Mouse (Mus musculus) embryo, embryonic 11.5 days (tissue): ENCODE measurements around the gene Prss40.

Experiments
- DNase-seq: peaks from one replicate; pipeline ENCODE4 v3.0.0-alpha.2; 2012; ENCODE audit warnings: low read depth, low spot score

The Prss40 gene

DNA sequence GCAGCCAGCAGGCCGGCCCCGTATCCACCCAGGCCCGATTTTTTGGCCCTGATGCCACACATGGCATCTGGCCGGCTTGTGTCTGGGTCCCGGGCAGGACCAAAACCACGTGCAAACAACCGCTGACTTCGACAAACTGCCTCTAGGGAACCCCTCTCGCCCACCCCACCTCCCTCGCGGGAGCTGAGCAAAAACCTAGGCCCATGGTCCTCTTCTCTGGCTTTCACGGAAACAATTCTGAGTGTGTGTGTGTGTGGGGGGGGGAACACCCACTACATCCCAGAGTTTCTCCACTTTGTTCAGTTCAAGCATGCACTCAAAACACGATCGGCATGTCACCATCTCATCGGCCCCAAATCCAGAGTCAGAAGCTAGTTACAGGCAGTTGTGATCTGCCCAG, at the start of gene Prss40:
Gene Prss40 (minus strand): TSS at position 101 of the 400 bp plus-strand sequence.
- DNase-seq = no peak

- DNase-seq = peak; percentile 73
Observed at GRCm38 (mm10) chr1:34602363-34602762, 41.6 kb upstream of the Prss40 start.

DNA sequence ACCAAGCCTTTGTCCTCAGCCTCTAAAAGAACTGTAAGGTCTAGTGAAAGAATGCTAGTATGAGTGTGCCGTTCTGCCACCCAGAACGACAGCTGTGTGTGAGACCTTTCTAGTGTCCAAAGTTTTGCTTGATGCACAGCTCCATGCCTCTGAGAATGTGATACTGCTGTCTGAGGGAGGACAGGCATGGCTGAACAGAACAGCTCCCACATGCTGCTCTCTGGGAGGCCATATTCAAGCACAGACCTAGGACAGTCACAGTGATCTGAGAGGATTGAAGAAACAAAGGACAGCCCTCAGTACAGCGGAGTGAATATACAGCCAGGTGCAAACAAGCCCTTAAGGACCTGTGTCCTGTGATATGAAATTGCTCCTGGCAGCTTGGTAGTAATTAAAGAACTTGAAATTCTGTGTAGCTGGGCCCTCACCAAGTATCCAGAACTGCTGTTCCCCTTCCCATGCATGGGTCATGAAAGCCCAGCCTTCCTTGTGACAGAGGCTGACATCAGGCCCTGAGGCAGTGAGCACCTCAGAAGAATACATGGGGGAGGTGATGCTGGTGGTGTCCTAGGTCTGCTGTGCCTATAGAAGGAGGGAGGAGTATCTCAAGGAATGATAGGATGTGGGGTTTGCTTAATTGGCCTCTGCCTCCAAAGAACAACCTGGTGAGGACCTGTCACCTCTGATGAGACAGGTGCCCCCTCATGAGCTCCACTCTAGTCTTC, 40.7 kb upstream of the Prss40 start:
- DNase-seq = no peak

GRCm38 (mm10) chr1:34600000-34600399, 39.3 kb upstream of the Prss40 start:
- no peak for DNase-seq

- no peak for DNase-seq
Observed at GRCm38 (mm10) chr1:34587298-34588096, 26.8 kb upstream of the Prss40 start.

- no peak for DNase-seq
Observed at GRCm38 (mm10) chr1:34584736-34585135, 24.0 kb upstream of the Prss40 start.

DNA sequence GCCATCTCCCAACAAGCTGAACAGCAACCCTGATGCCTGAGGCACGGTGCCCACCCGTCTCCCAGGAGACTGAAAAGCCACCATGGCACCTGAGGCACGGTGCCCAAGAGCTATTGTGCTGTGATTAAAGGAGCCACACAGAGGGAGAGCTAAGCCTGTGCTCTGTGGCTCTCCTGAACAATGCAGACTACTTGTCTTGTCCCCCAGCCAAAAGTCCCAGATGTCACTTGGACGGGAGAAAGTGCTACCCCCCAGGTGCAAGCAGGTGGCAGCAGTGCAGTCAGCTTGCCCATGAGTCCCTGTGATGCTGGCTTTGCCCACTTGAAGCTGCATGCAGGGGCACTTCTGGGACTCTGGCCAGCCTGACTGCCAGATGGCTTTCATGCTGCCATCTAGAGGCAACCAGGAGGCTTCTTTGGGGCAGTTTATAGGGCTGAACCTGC, 23.1 kb upstream of the Prss40 start:
- DNase-seq = no peak

GRCm38 (mm10) chr1:34582218-34582617, 21.5 kb upstream of the Prss40 start:
- no peak for DNase-seq

GRCm38 (mm10) chr1:34579782-34580356, 19.1 kb upstream of the Prss40 start:
- no peak for DNase-seq

DNA sequence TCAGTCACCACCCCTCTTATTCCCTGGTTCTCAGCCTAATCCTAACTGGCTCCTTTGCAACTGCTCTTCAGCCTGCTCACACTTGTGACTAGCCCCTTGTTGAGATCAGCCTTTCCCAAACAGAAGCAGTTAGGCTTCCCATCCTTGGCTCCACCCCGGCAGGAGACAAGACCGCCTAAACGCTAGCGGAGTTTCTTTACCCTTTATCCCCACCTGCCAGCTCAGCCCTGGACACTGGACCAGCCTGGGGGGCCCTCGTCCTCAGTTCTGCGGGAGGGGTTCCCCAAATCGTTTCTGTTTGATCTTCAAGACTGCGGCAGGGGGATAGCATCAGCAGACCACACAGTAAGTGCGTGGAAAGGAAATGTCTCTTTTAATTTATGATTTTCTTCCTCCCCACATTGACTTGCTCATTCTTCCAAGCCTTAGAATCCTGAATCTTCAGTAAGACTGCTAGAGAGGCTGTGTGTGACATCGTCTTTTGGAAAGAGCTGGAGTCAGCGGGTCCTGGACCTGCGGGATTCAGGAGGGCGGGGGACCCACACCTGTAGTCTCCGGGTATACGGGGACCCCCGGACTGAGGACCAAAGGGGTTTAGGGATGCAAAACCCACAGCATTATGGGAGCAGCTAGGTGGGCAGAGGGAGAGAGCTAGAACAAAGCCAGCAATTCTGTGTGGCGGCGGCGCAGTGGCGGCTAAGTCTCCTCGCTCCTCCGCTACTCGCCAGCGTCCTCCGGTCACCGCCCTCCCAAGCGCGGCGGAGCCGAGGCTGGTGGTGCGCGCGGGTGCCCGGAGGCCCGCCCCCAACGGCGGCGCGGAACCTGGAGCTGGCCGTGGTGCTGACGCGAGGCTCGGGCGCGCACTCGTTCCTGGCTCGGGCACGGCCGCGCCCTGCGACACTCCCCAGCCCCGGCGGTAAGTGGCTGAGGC, 18.4 kb upstream of the Prss40 start, which contains the start of gene Amer3:
Gene Amer3 (plus strand): TSS at position 807 of the 931 bp plus-strand sequence.
- peak; percentile 61 for DNase-seq

DNA sequence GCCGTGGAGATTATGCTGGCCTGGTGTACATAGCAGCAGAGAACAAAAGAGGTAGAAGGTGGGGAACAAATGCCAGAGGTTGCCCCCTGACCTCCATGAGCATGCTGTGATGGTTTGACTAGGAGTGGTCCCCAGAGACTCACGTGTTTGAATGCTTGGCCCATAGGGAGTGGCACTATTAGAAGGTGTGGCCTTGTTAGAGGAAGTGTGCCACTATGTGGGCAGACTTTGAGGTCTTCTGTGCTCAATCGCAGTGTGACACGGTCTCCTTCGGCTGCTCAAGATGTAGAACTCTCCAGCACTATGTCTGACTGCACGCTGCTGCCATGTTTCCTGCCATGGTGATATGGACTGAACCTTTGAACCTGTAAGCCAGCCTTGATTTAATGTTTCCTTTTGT, 12.5 kb upstream of the Prss40 start:
- no peak for DNase-seq

DNA sequence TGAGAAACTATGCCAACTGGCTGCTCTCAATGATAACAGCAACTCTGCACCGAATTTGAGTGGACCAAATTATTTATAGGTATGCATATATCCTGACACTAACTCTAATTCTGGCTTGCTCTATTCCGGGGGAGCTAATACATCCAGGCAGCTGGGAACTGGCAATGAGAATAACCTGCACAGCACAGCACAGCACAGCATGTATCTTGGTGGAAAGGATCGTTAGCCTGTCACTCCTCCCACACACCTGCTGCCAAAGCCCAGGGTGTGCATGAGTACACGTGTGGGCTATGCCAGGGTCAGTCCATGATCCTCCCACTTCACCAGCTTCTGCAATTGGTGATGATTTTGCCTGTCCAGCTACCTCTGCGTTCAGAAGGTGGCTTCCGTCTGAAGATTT, 10.7 kb upstream of the Prss40 start:
- DNase-seq = no peak

DNA sequence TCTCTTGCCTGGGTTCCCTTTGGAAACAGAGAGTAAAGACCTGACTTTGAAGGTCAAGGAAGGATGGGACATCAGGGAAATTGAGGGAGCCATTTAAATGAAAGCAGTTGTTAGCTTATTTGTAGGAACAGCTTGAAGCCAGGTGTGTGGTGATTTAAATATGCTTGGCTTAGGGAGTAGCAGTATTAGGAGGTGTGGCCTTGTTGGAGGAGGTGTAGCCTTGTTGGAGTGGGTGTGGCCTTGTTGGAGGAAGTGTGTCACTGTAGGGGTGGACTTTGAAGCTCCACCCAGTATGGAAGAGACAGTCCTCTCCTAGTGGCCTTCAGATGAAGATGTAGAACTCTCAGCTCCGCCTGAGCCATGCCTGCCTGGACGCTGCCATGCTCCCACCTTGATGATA, 9.1 kb upstream of the Prss40 start:
- DNase-seq = no peak

DNA sequence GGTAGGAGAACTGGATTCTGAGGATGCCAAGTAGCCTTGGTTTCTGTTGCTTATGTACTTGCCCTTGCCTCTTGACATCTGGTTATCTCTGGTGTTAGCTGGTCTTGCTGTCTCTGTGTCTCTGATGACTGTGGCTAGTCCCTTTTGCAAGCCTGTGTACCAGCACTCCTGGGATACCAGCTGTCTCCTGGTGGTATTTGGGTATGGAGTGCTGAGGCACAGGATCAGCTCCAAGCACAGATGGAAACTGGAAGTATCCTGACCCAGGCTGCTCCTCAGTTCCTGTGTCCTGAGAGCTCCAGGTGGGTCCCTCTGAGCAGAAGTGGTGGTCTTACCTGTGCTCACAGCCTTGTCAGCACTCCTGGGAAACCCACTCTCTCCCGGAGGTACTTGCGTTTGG, 7.4 kb upstream of the Prss40 start:
- DNase-seq = no peak

DNA sequence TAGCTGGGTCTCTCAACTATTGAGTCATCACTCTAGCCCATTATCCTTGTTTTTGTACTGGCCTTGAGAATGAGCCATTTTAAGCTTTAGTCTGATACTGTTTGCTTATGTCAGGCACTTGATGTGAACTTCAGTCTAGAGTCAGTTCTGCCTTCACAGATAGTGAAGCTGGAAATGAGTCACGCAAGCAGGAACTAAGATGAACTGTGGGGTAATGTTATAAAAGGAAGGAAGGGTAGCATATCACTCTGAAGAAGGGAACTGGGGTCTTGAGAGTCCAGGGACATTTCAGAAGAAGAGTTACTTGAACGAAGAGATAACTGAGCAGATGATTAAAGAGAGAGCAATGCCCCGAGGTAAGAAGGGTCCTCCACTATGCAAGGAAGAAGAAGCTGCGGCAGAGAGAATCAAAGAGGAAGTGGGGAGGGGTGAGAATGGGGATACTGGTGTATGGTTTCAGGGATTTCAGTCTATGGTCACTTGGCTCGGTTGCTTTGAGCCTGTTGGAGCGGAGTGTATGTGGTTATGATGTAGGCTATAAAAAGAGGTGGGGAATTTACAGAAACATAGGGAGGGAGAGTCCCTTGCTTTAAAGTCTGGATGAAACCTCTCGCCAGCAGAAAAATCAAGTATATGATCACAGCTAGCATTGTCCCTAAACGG, 3.8 kb upstream of the Prss40 start:
- no peak for DNase-seq

DNA sequence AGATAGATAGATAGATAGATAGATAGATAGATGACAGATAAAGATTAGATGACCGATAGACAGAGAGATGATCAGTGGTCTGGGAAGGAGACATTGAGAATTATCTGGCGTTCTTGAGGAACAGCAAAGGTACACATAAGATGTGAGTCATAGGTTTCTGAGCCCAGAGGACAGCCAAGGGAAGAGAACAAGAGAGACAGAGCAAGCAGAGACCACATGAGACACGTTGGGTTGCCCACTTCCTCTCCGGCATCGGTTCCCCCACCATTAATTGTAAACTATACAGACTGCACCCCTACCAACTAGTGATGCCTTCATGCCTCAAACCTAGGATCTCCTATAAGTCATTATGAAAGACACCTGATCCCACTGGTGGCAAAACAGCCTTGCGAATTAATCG, 6.5 kb downstream of the Prss40 start:
- no peak for DNase-seq

DNA sequence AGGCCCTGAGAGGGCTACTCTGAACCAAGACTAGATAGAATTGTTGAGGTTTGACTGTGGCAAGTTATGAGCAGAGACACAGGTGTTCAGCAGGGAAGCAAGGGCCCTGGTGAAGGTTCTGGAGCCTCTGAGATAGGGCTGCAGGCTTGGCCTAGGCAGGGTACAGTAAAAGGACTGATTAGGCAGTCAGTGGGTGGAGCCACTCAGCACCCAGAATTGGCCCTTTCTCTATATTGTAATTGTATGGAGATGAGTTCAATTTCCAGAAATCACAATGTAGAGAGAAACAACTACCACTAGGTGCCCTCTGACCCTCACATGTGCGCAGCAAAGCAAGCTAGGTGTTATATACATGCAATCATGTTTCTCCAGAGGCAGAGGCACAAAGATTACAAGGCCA, 7.1 kb downstream of the Prss40 start:
- DNase-seq = no peak

DNA sequence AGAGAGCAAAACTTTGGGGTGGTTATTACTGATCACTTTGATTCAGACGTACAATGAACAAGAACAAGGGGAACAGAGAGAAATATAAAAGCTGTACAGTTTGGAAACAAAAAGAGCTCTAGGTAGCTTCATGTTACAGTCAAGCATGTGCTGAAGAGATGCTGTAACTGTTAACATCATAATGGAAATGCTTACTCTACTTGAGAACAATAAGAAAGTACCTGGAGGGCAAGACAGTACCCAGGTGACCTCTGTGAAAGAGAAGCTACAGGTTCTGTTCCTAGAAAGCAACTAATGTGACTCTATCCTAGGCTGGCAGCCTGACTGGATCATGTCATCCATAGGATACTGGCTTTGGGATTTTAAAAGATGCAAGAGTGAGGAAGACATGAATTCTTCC, 13.7 kb downstream of the Prss40 start:
- no peak for DNase-seq

- DNase-seq = peak; percentile 16
Observed at GRCm38 (mm10) chr1:34536767-34537485, 23.8 kb downstream of the Prss40 start.

GRCm38 (mm10) chr1:34536291-34536766, 24.4 kb downstream of the Prss40 start:
- no peak for DNase-seq
